Mouse (Mus musculus) heart, embryonic 16.5 days (tissue): ENCODE measurements around the gene Tbc1d23. TPM values are rescaled to one million over a fixed set of nuclear protein-coding genes. Genes with fewer than 3 reads are reported as not detected.
"Not testable (repeated sequence)": the region's sequence is repeated elsewhere in the genome, so short reads cannot be mapped to it uniquely, and the experiment has no call there.

Experiments used
- ATAC-seq: fragments of 200-750 bp; cut with Nextera tagmentation; replicated peaks from 2 replicates; pipeline ENCODE4 v1.8.0; 2017; ENCODE audit warnings: moderate number of reproducible peaks; ENCODE audit not compliant: insufficient read depth, low FRiP score; ENCODE audit errors: extremely low read depth
- H3K27ac ChIP-seq: fragments of 300-500 bp; sonication (generic); 2 replicates; pipeline ENCODE4 v1.5.1; 2014; ENCODE audit warnings: mild to moderate bottlenecking, low read length, control low read depth, moderate library complexity
- H3K27me3 ChIP-seq: fragments of 300-500 bp; sonication (generic); 2 replicates; pipeline ENCODE4 v1.6.1; 2014; ENCODE audit warnings: low read length, mixed read lengths; ENCODE audit not compliant: control insufficient read depth, insufficient read depth
- H3K36me3 ChIP-seq: fragments of 300-500 bp; sonication (generic); 2 replicates; pipeline ENCODE4 v1.6.1; 2014; ENCODE audit not compliant: control insufficient read depth, insufficient read depth
- H3K4me1 ChIP-seq: fragments of 300-500 bp; sonication (generic); 2 replicates; pipeline ENCODE4 v1.6.1; 2014; ENCODE audit warnings: low read length, mixed read lengths; ENCODE audit not compliant: control insufficient read depth, insufficient read depth
- H3K4me2 ChIP-seq: fragments of 300-500 bp; sonication (generic); 2 replicates; pipeline ENCODE4 v1.6.1; 2014; ENCODE audit warnings: low read depth, mild to moderate bottlenecking, control low read depth, low read length
- H3K4me3 ChIP-seq: fragments of 300-500 bp; sonication (generic); 2 replicates; pipeline ENCODE4 v1.5.1; 2014; ENCODE audit warnings: mild to moderate bottlenecking, control low read depth, low read length
- H3K9ac ChIP-seq: fragments of 300-500 bp; sonication (generic); 2 replicates; pipeline ENCODE4 v1.6.1; 2014; ENCODE audit warnings: low read length, control low read depth
- H3K9me3 ChIP-seq: fragments of 300-500 bp; sonication (generic); replicated peaks from 2 replicates; pipeline ENCODE4 v1.6.1; 2016; ENCODE audit warnings: low read length; ENCODE audit not compliant: control insufficient read depth
- WGBS: fragments of 180-500 bp; shearing (Covaris S2); extraction: QIAGEN DNeasy Blood & Tissue Kit; methylation state at CpG from one replicate; pipeline ENCODE4 v1.1.7; 2014; 5-methylcytosine and 5-hydroxymethylcytosine counted together
- polyA plus RNA-seq: library from polyadenylated mRNA; unstranded; fragments of >200 nt; fragmentation: Nextera tagmentation; extraction: Ambion mirVana; gene quantifications from 2 replicates; pipeline ENCODE4 v1.2.1, GENCODE M21; 2015

Tbc1d23 gene
- polyA plus RNA-seq, 1 experiment from 2014 or later, result 17.1 TPM

- Histone ChIP-seq H3K4me1 (peaks cover 4% of the 10 kb centered on the region), H3K4me3 (no peak overlapping the region), H3K27me3 (no peaks in the 10 kb centered on the region), H3K9me3 (no peaks in the 10 kb centered on the region), H3K4me2 (no peak overlapping the region), H3K9ac (no peak overlapping the region), H3K36me3 (no peaks in the 10 kb centered on the region), H3K27ac (no peak overlapping the region)
- 40% methylated on average over 7 of the region's 7 CpGs for WGBS
- ATAC-seq, result no peak
Measured at GRCm38 (mm10) chr16:57235871-57236510, 4.7 kb upstream of the Tbc1d23 start.

GRCm38 (mm10) chr16:57231937-57232310 is 620 bp upstream of the Tbc1d23 start:
- H3K9ac ChIP-seq, H3K27ac ChIP-seq, H3K36me3 ChIP-seq, ATAC-seq, H3K9me3 ChIP-seq, H3K27me3 ChIP-seq: not testable (repeated sequence)
- peak overlapping the region; percentile 75 for H3K4me2 ChIP-seq
- H3K4me1 ChIP-seq, result peaks cover 20% of the 10 kb centered on the region
- H3K4me3 ChIP-seq, result peak overlapping the region; percentile 96
- WGBS, result 69% methylated on average over 4 of the region's 5 CpGs

GRCm38 (mm10) chr16:57226444-57226843 is 4.9 kb downstream of the Tbc1d23 start:
- ATAC-seq, result no peak
- Histone ChIP-seq H3K9me3 (no peaks in the 10 kb centered on the region), H3K9ac (no peak overlapping the region), H3K36me3 (no peaks in the 10 kb centered on the region; the same call in 1 of the 2 replicates), H3K27ac (no peak overlapping the region), H3K27me3 (no peaks in the 10 kb centered on the region), H3K4me2 (no peak overlapping the region), H3K4me3 (no peak overlapping the region), H3K4me1 (peaks cover 24% of the 10 kb centered on the region)
- 65% methylated on average over 5 of the region's 5 CpGs for WGBS

GRCm38 (mm10) chr16:57220361-57220760 is 10.9 kb downstream of the Tbc1d23 start:
- Histone ChIP-seq H3K36me3 (peaks cover 8% of the 10 kb centered on the region), H3K27me3 (no peaks in the 10 kb centered on the region), H3K27ac (no peak overlapping the region), H3K9ac (no peak overlapping the region), H3K9me3 (no peaks in the 10 kb centered on the region), H3K4me2 (no peak overlapping the region), H3K4me1 (peaks cover 4% of the 10 kb centered on the region), H3K4me3 (no peak overlapping the region)
- no peak for ATAC-seq
- WGBS, result 90% methylated on average over 6 of the region's 6 CpGs

- no peak overlapping the region for H3K4me2 ChIP-seq
- H3K36me3 ChIP-seq, result peaks cover 22% of the 10 kb centered on the region
- H3K9me3 ChIP-seq, result no peaks in the 10 kb centered on the region
- no peak overlapping the region for H3K4me3 ChIP-seq
- H3K9ac ChIP-seq, result no peak overlapping the region
- H3K27ac ChIP-seq, result no peak overlapping the region
- no peaks in the 10 kb centered on the region for H3K27me3 ChIP-seq
- no peak for ATAC-seq
- H3K4me1 ChIP-seq, result no peaks in the 10 kb centered on the region
Measured at GRCm38 (mm10) chr16:57215957-57216356, 15.3 kb downstream of the Tbc1d23 start.

- H3K9ac ChIP-seq, result no peak overlapping the region
- H3K27ac ChIP-seq, result no peak overlapping the region
- no peak for ATAC-seq
Measured at GRCm38 (mm10) chr16:57211037-57211436, 20.3 kb downstream of the Tbc1d23 start.

GRCm38 (mm10) chr16:57208342-57208741 is 23.0 kb downstream of the Tbc1d23 start:
- H3K9ac ChIP-seq, result no peak overlapping the region
- ATAC-seq, result no peak
- H3K27ac ChIP-seq, result no peak overlapping the region
- H3K4me1 ChIP-seq, result no peaks in the 10 kb centered on the region
- H3K4me3 ChIP-seq, result no peak overlapping the region
- no peaks in the 10 kb centered on the region for H3K27me3 ChIP-seq
- H3K4me2 ChIP-seq, result no peak overlapping the region
- no peaks in the 10 kb centered on the region for H3K9me3 ChIP-seq
- H3K36me3 ChIP-seq, result peaks cover 25% of the 10 kb centered on the region
- WGBS, result 57% methylated on average over 2 of the region's 2 CpGs

More at GRCm38 (mm10) chr16:57211037-57211436, 20.3 kb downstream of the Tbc1d23 start:
- H3K9me3 ChIP-seq, result no peaks in the 10 kb centered on the region
- H3K4me3 ChIP-seq, result no peak overlapping the region
- H3K27me3 ChIP-seq, result no peaks in the 10 kb centered on the region
- no peaks in the 10 kb centered on the region for H3K4me1 ChIP-seq
- H3K4me2 ChIP-seq, result no peak overlapping the region
- H3K36me3 ChIP-seq, result peaks cover 25% of the 10 kb centered on the region
- 88% methylated on average over 2 of the region's 2 CpGs for WGBS

- Histone ChIP-seq H3K27ac (no peak overlapping the region), H3K9me3 (no peaks in the 10 kb centered on the region), H3K27me3 (no peaks in the 10 kb centered on the region), H3K4me3 (no peak overlapping the region), H3K9ac (no peak overlapping the region), H3K4me1 (no peaks in the 10 kb centered on the region), H3K36me3 (peaks cover 21% of the 10 kb centered on the region), H3K4me2 (no peak overlapping the region)
- no peak for ATAC-seq
- whole genome bisulfite sequencing, result 52% methylated on average over 3 of the region's 3 CpGs
Measured at GRCm38 (mm10) chr16:57197281-57197680, 34.0 kb downstream of the Tbc1d23 start.

GRCm38 (mm10) chr16:57196590-57196989 is 34.7 kb downstream of the Tbc1d23 start:
- H3K4me2 ChIP-seq, result no peak overlapping the region
- H3K27ac ChIP-seq, result no peak overlapping the region
- ATAC-seq, result no peak
- peaks cover 27% of the 10 kb centered on the region for H3K36me3 ChIP-seq
- H3K4me1 ChIP-seq, result no peaks in the 10 kb centered on the region
- H3K27me3 ChIP-seq, result no peaks in the 10 kb centered on the region
- no peaks in the 10 kb centered on the region for H3K9me3 ChIP-seq
- 88% methylated on average over 5 of the region's 5 CpGs for WGBS
- no peak overlapping the region for H3K4me3 ChIP-seq
- no peak overlapping the region for H3K9ac ChIP-seq
